Mouse (Mus musculus): Measurements from ENCODE around the gene Amigo3. TPM values are rescaled to one million over a fixed set of nuclear protein-coding genes. Genes with fewer than 3 reads are reported as not detected.
A peak's percentile ranks its signal among the peaks of the same experiment; 100 is the strongest.

Gene Amigo3
- polyA plus RNA-seq, 1 experiment = 4.5 TPM

DNA sequence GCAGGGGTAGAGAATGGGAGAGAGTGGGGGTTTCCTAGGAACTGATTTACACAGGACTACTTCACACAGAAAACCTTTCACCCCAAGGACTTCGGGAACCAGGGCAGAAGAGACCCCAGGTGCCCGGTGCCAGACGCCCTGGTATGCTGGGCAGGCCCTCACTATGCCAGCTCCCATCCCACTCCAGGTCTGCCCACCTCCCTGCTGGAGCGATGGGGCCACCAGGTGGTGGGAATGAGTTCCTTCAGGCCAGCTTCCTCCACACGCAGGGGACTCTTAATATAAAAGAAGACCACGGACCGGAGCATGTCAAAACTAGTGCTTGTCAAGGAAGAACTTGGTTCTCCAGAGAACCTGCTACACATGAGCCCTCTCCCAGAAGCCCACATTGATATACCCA is 14.2 kb downstream of the Amigo3 start:
- whole genome bisulfite sequencing = 96% methylated on average over 7 of the region's 7 CpGs
- Histone ChIP-seq H3K27ac (ENCODE audit: control insufficient read depth, insufficient read depth, low read length) (no peak overlapping the region), H3K4me1 (replicated peaks; ENCODE audit: control insufficient read depth, insufficient read depth, low read length) (no peaks in the 10 kb centered on the region), H3K27me3 (ENCODE audit: control insufficient read depth, insufficient read depth, low read length) (no peaks in the 10 kb centered on the region), H3K4me3 (ENCODE audit: control insufficient read depth, insufficient read depth, low read length) (no peak overlapping the region), H3K36me3 (ENCODE audit: control insufficient read depth, insufficient read depth, low read length) (peaks cover 9% of the 10 kb centered on the region; the same call in 1 of the 2 replicates)
- DNase-seq = no peak
- TF ChIP-seq CTCF (IDR thresholded peaks at IDR 0.05; ENCODE audit: borderline replicate concordance, control insufficient read depth, extremely low read depth, insufficient read depth, low read length, poor library complexity) (no peak), POLR2A (IDR thresholded peaks at IDR 0.05; ENCODE audit: control insufficient read depth, extremely low read depth, insufficient read depth, low read length, poor library complexity) (no peak)

DNA sequence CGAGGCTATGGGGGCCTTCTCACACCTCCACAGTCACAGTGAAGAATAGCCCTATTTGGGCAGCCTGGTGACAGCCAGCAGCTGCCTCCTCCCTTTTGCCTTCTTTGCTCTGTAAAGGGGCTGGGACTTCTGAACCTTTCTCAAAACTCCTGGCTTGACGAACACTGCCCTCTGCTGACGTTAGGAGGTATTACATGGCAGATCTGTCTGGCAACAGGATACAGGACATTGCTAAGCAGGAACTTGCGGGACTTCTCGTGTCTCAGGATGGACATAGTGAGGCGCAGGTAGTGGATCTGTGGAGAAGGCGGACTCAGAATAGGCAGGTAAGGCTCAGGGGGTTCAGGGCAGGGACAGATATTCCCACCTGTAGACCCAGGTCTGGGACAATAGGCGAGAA is 14.9 kb downstream of the Amigo3 start:
- no peak overlapping the region for H3K27ac ChIP-seq (ENCODE audit: control insufficient read depth, insufficient read depth, low read length)
- peak; percentile 82 for DNase-seq
- TF ChIP-seq POLR2A (IDR thresholded peaks at IDR 0.05; ENCODE audit: control insufficient read depth, extremely low read depth, insufficient read depth, low read length, poor library complexity) (no peak), CTCF (IDR thresholded peaks at IDR 0.05; ENCODE audit: borderline replicate concordance, control insufficient read depth, extremely low read depth, insufficient read depth, low read length, poor library complexity) (0 out of 2 replicates have a peak, but pooled peaks have one; percentile 18)
- WGBS = 38% methylated on average over 8 of the region's 8 CpGs
- H3K36me3 ChIP-seq (ENCODE audit: control insufficient read depth, insufficient read depth, low read length) = peaks cover 9% of the 10 kb centered on the region; the same call in 1 of the 2 replicates
- no peak overlapping the region for H3K4me3 ChIP-seq (ENCODE audit: control insufficient read depth, insufficient read depth, low read length)
- no peaks in the 10 kb centered on the region for H3K4me1 ChIP-seq (replicated peaks; ENCODE audit: control insufficient read depth, insufficient read depth, low read length)
- H3K27me3 ChIP-seq (ENCODE audit: control insufficient read depth, insufficient read depth, low read length) = no peaks in the 10 kb centered on the region

DNA sequence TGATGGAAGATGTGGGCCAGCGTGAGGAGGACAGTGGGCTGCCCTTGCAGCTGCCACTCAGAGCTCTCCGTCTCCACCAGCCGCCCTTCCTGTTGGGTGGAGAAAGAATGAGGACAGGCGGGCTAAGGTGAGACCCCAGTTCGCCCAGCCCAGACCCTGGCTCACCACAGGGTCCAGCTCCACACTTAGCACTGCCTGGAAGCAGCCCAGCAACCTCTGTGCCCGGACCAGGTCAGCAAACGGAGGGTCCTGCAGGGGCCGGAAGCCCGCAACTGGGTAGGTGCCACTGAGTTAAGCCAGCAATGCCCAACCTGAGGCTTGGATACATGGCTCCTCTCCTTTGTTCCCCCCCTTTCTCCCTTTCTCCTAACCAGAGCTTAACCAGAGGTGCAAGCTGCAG is 16.0 kb downstream of the Amigo3 start:
- Histone ChIP-seq H3K27ac (ENCODE audit: control insufficient read depth, insufficient read depth, low read length) (no peak overlapping the region), H3K36me3 (ENCODE audit: control insufficient read depth, insufficient read depth, low read length) (peaks cover 6% of the 10 kb centered on the region; the same call in 1 of the 2 replicates), H3K4me1 (replicated peaks; ENCODE audit: control insufficient read depth, insufficient read depth, low read length) (no peaks in the 10 kb centered on the region), H3K4me3 (ENCODE audit: control insufficient read depth, insufficient read depth, low read length) (no peak overlapping the region), H3K27me3 (ENCODE audit: control insufficient read depth, insufficient read depth, low read length) (no peaks in the 10 kb centered on the region)
- TF ChIP-seq POLR2A (IDR thresholded peaks at IDR 0.05; ENCODE audit: control insufficient read depth, extremely low read depth, insufficient read depth, low read length, poor library complexity) (no peak), CTCF (IDR thresholded peaks at IDR 0.05; ENCODE audit: borderline replicate concordance, control insufficient read depth, extremely low read depth, insufficient read depth, low read length, poor library complexity) (no peak)
- no peak for DNase-seq
- 95% methylated on average over 9 of the region's 9 CpGs for WGBS

DNA sequence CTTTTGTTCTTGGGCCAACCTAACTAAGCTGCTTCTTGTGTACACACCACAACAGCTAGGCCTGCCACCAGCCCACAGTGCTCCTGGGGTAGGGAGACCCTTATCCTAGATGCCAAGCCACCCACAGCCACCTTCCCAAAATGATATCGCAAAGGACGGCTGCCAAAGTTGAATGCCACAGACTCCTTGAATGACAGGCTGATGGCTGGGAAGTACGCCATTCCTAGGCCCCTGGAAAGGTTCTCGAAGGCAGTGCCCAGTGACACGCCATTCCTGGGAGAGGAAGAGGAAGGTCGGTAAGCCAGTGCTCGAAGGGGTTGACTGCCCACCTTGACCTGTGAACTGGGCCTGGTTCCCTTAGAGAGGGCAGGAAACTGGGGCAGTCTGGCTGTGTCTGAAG is 16.6 kb downstream of the Amigo3 start:
- H3K27me3 ChIP-seq (ENCODE audit: control insufficient read depth, insufficient read depth, low read length) = no peaks in the 10 kb centered on the region

DNA sequence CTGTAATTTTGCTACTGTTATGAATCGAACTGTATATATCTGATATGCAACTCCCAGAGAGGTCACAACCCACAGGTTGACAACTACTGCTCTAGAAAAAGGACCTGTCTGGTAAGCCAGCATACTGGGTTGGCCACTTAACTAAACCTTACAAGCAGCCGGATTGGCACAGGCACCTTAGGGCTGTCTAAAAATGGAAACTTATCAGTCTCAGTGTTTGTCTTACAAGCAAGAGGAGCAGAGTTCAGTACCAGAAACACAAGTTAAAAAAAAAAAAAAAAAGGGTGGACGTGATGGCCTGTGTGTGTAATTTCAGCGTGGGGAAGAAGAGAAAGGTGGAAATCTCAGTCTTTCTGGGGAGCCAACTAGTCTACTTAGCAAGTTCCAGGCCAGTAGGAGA is 18.8 kb downstream of the Amigo3 start:
- H3K36me3 ChIP-seq (ENCODE audit: control insufficient read depth, insufficient read depth, low read length) = peaks cover 6% of the 10 kb centered on the region; the same call in 1 of the 2 replicates
- 91% methylated on average over 4 of the region's 4 CpGs for WGBS
- no peak overlapping the region for H3K27ac ChIP-seq (ENCODE audit: control insufficient read depth, insufficient read depth, low read length)
- H3K27me3 ChIP-seq (ENCODE audit: control insufficient read depth, insufficient read depth, low read length) = no peaks in the 10 kb centered on the region
- H3K4me1 ChIP-seq (replicated peaks; ENCODE audit: control insufficient read depth, insufficient read depth, low read length) = no peaks in the 10 kb centered on the region
- no peak for DNase-seq
- TF ChIP-seq POLR2A (IDR thresholded peaks at IDR 0.05; ENCODE audit: control insufficient read depth, extremely low read depth, insufficient read depth, low read length, poor library complexity) = no peak
- no peak for TF ChIP-seq CTCF (IDR thresholded peaks at IDR 0.05; ENCODE audit: borderline replicate concordance, control insufficient read depth, extremely low read depth, insufficient read depth, low read length, poor library complexity)
- H3K4me3 ChIP-seq (ENCODE audit: control insufficient read depth, insufficient read depth, low read length) = no peak overlapping the region

More for the DNA sequence above, 16.6 kb downstream of the Amigo3 start:
- 96% methylated on average over 7 of the region's 7 CpGs for WGBS
- peaks cover 6% of the 10 kb centered on the region; the same call in 1 of the 2 replicates for H3K36me3 ChIP-seq (ENCODE audit: control insufficient read depth, insufficient read depth, low read length)
- no peak overlapping the region for H3K4me3 ChIP-seq (ENCODE audit: control insufficient read depth, insufficient read depth, low read length)
- TF ChIP-seq CTCF (IDR thresholded peaks at IDR 0.05; ENCODE audit: borderline replicate concordance, control insufficient read depth, extremely low read depth, insufficient read depth, low read length, poor library complexity) = no peak
- no peaks in the 10 kb centered on the region for H3K4me1 ChIP-seq (replicated peaks; ENCODE audit: control insufficient read depth, insufficient read depth, low read length)
- no peak for DNase-seq
- no peak overlapping the region for H3K27ac ChIP-seq (ENCODE audit: control insufficient read depth, insufficient read depth, low read length)

- TF ChIP-seq POLR2A (IDR thresholded peaks at IDR 0.05; ENCODE audit: control insufficient read depth, extremely low read depth, insufficient read depth, low read length, poor library complexity) (no peak), CTCF (IDR thresholded peaks at IDR 0.05; ENCODE audit: borderline replicate concordance, control insufficient read depth, extremely low read depth, insufficient read depth, low read length, poor library complexity) (no peak)
These were observed 19.5 kb downstream of the Amigo3 start for GRCm38 (mm10) chr9:108072481-108072924.

More at GRCm38 (mm10) chr9:108072481-108072924, 19.5 kb downstream of the Amigo3 start:
- Histone ChIP-seq H3K4me3 (ENCODE audit: control insufficient read depth, insufficient read depth, low read length) (no peak overlapping the region), H3K36me3 (ENCODE audit: control insufficient read depth, insufficient read depth, low read length) (peaks cover 6% of the 10 kb centered on the region; the same call in 1 of the 2 replicates), H3K4me1 (replicated peaks; ENCODE audit: control insufficient read depth, insufficient read depth, low read length) (no peaks in the 10 kb centered on the region), H3K27ac (ENCODE audit: control insufficient read depth, insufficient read depth, low read length) (no peak overlapping the region), H3K27me3 (ENCODE audit: control insufficient read depth, insufficient read depth, low read length) (no peaks in the 10 kb centered on the region)
- 94% methylated on average over 9 of the region's 9 CpGs for WGBS
- no peak for DNase-seq
